Mouse (Mus musculus): Measurements from ENCODE around the gene Noct.

- no peak for TF ChIP-seq CTCF (IDR thresholded peaks at IDR 0.05; ENCODE audit: low read depth)
- no peak for TF ChIP-seq EP300 (IDR thresholded peaks at IDR 0.05; ENCODE audit: low read depth)
These were observed 19.8 kb upstream of the Noct start for GRCm38 (mm10) chr3:51204441-51204840.

All from heart, postnatal 0 days (tissue).